Mouse (Mus musculus): ENCODE results near the gene Nkpd1. TPM values are rescaled to one million over a fixed set of nuclear protein-coding genes. Genes with fewer than 3 reads are reported as not detected.
A peak's percentile ranks its signal among the peaks of the same experiment; 100 is the strongest.

Nkpd1 gene
- polyA plus RNA-seq, 1 experiment: not detected

DNA sequence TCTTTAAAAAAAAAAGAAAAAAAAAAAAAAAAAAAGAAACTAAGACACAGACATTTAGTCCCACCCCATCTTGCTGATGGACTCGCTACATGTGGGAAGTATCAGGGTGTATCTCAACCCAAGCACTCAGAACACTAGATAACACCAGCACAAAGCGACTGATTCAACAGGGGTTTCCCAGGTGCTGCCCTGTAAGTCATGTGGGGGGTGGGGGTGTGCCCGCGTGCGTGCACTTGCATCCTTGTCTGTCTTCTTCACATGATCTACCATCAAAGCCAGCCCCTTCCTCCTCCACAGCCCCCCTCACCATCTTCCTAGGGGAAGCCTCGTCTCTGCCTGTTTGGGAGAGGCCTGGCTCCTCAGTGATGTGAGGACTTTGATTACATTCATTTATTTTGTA is 5.3 kb upstream of the Nkpd1 start:
- no peak overlapping the region for H3K27ac ChIP-seq (ENCODE audit: insufficient read depth, low read depth, low read length)
- no peaks in the 10 kb centered on the region for H3K4me1 ChIP-seq (ENCODE audit: control insufficient read depth, insufficient read depth, low read length)
- TF ChIP-seq POLR2A (IDR thresholded peaks at IDR 0.05; ENCODE audit: borderline replicate concordance, low read depth, low read length) (no peak), CTCF (IDR thresholded peaks at IDR 0.05; ENCODE audit: low read depth, low read length) (no peak)
- H3K4me3 ChIP-seq (ENCODE audit: insufficient read depth, low read length): no peak overlapping the region

GRCm38 (mm10) chr7:19520032-19520431 is 2.4 kb downstream of the Nkpd1 start:
- Histone ChIP-seq H3K27ac (ENCODE audit: insufficient read depth, low read depth, low read length) (no peak overlapping the region), H3K4me3 (ENCODE audit: insufficient read depth, low read length) (no peak overlapping the region), H3K4me1 (ENCODE audit: control insufficient read depth, insufficient read depth, low read length) (peaks cover 8% of the 10 kb centered on the region)
- no peak for TF ChIP-seq POLR2A (IDR thresholded peaks at IDR 0.05; ENCODE audit: borderline replicate concordance, low read depth, low read length)
- no peak for TF ChIP-seq CTCF (IDR thresholded peaks at IDR 0.05; ENCODE audit: low read depth, low read length)

GRCm38 (mm10) chr7:19523017-19523756 is 5.5 kb downstream of the Nkpd1 start:
- Histone ChIP-seq H3K4me1 (ENCODE audit: control insufficient read depth, insufficient read depth, low read length) (peaks cover 6% of the 10 kb centered on the region), H3K27ac (ENCODE audit: insufficient read depth, low read depth, low read length) (no peak overlapping the region), H3K4me3 (ENCODE audit: insufficient read depth, low read length) (peak overlapping the region; percentile 39)
- TF ChIP-seq CTCF (IDR thresholded peaks at IDR 0.05; ENCODE audit: low read depth, low read length): no peak
- TF ChIP-seq POLR2A (IDR thresholded peaks at IDR 0.05; ENCODE audit: borderline replicate concordance, low read depth, low read length): no peak

DNA sequence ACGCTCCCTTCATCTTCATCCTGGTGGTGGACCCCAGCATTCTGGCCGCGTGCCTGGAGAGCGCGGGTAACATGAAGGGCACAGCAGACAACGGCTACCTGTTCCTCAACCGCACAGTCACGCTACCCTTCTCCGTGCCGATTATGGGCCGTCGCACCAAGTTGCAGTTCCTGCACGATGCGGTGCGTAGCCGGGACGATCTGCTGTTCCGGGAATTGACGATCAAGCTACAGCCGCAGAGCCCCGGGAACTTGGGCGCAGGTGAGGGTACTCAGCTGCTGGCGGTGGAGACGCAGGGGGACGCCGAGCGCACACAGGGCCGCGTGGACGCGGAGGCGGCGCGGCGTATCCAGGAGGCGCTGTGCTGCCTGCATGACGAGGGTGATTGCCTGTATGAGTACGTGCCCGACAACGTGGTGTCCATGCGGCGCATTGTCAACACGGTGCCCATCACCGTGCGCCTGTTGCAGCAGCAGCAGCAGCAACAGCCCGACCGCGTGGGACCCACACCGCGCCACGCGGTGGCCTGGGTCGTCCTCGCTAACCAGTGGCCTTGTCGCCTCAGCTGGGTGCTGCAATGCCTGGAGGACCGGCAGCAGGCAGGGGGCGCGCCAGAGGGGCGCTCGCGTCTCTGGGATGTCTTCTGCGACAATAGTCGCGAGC is 6.2 kb downstream of the Nkpd1 start:
- no peak for TF ChIP-seq POLR2A (IDR thresholded peaks at IDR 0.05; ENCODE audit: borderline replicate concordance, low read depth, low read length)
- peak; percentile 29; the same call in 1 of the 2 replicates for TF ChIP-seq CTCF (IDR thresholded peaks at IDR 0.05; ENCODE audit: low read depth, low read length)
- Histone ChIP-seq H3K4me1 (ENCODE audit: control insufficient read depth, insufficient read depth, low read length) (peaks cover 2% of the 10 kb centered on the region; the same call in 1 of the 2 replicates), H3K4me3 (ENCODE audit: insufficient read depth, low read length) (peak overlapping the region; percentile 39)

GRCm38 (mm10) chr7:19524420-19525104 is 6.9 kb downstream of the Nkpd1 start:
- Histone ChIP-seq H3K4me1 (ENCODE audit: control insufficient read depth, insufficient read depth, low read length) (peaks cover 2% of the 10 kb centered on the region; the same call in 1 of the 2 replicates), H3K27ac (ENCODE audit: insufficient read depth, low read depth, low read length) (no peak overlapping the region), H3K4me3 (ENCODE audit: insufficient read depth, low read length) (no peak overlapping the region)
- TF ChIP-seq POLR2A (IDR thresholded peaks at IDR 0.05; ENCODE audit: borderline replicate concordance, low read depth, low read length) (no peak), CTCF (IDR thresholded peaks at IDR 0.05; ENCODE audit: low read depth, low read length) (no peak)

More for the DNA sequence above, 6.2 kb downstream of the Nkpd1 start:
- no peak overlapping the region for H3K27ac ChIP-seq (ENCODE audit: insufficient read depth, low read depth, low read length)

DNA sequence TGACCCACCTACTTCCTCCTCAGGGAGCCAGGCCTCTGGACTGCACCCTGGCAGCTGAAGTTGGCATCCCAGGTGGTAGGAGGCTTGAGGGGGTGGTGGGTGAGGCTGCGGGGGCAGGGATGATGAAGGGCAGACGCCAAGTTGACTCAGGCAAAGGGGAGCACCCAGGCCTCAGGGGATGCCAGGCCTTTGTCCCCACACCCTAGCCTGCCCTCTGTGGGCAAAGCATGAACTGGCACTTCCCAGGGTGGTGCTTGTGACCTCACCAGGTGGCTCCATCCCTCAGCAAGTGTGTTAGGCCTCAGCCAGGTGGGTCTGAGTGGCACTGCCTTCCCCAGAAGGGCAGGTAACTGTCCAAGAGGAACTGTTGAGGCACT is 7.5 kb downstream of the Nkpd1 start:
- TF ChIP-seq CTCF (IDR thresholded peaks at IDR 0.05; ENCODE audit: low read depth, low read length) (0 out of 2 replicates have a peak, but pooled peaks have one; percentile 13), POLR2A (IDR thresholded peaks at IDR 0.05; ENCODE audit: borderline replicate concordance, low read depth, low read length) (no peak)
- Histone ChIP-seq H3K4me3 (ENCODE audit: insufficient read depth, low read length) (no peak overlapping the region), H3K27ac (ENCODE audit: insufficient read depth, low read depth, low read length) (no peak overlapping the region), H3K4me1 (ENCODE audit: control insufficient read depth, insufficient read depth, low read length) (peaks cover 2% of the 10 kb centered on the region; the same call in 1 of the 2 replicates)

DNA sequence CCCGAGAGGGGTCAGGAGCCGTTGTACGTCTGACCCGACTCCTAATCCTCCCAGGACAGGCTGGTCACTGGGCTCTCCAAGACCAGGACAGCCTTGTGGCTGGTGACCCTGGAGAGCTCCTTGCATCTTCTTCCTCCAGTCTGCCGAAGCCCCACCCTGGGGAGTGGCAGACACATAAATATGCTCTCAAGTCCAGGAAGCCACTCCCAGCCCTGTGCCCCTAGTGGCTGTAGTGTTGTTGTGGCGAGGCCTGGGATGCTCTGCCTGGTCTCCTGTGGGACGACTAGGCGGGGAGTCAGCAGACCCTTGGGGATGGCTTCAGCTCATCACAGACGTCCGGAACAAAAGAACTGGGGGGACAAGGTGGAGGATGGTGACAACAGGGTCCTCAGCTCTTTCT is 13.4 kb downstream of the Nkpd1 start:
- no peak for TF ChIP-seq CTCF (IDR thresholded peaks at IDR 0.05; ENCODE audit: low read depth, low read length)
- no peak for TF ChIP-seq POLR2A (IDR thresholded peaks at IDR 0.05; ENCODE audit: borderline replicate concordance, low read depth, low read length)
- Histone ChIP-seq H3K4me3 (ENCODE audit: insufficient read depth, low read length) (no peak overlapping the region), H3K27ac (ENCODE audit: insufficient read depth, low read depth, low read length) (no peak overlapping the region), H3K4me1 (ENCODE audit: control insufficient read depth, insufficient read depth, low read length) (no peaks in the 10 kb centered on the region)

- TF ChIP-seq CTCF (IDR thresholded peaks at IDR 0.05; ENCODE audit: low read depth, low read length): no peak
- no peak for TF ChIP-seq POLR2A (IDR thresholded peaks at IDR 0.05; ENCODE audit: borderline replicate concordance, low read depth, low read length)
- Histone ChIP-seq H3K27ac (ENCODE audit: insufficient read depth, low read depth, low read length) (no peak overlapping the region), H3K4me1 (ENCODE audit: control insufficient read depth, insufficient read depth, low read length) (no peaks in the 10 kb centered on the region), H3K4me3 (ENCODE audit: insufficient read depth, low read length) (no peak overlapping the region)
Observed at GRCm38 (mm10) chr7:19532240-19532639, 14.6 kb downstream of the Nkpd1 start.

- H3K4me1 ChIP-seq (ENCODE audit: control insufficient read depth, insufficient read depth, low read length): no peaks in the 10 kb centered on the region
Observed at GRCm38 (mm10) chr7:19534676-19535075, 17.0 kb downstream of the Nkpd1 start.

More at GRCm38 (mm10) chr7:19534676-19535075, 17.0 kb downstream of the Nkpd1 start:
- no peak overlapping the region for H3K27ac ChIP-seq (ENCODE audit: insufficient read depth, low read depth, low read length)
- no peak overlapping the region for H3K4me3 ChIP-seq (ENCODE audit: insufficient read depth, low read length)
- TF ChIP-seq POLR2A (IDR thresholded peaks at IDR 0.05; ENCODE audit: borderline replicate concordance, low read depth, low read length) (no peak), CTCF (IDR thresholded peaks at IDR 0.05; ENCODE audit: low read depth, low read length) (no peak)
